Mouse (Mus musculus) kidney, adult 9 months (tissue): ENCODE data around the gene Csrnp2.

Experiments used
- DNase-seq: peaks from one replicate; pipeline ENCODE4 v3.0.0; 2022

Csrnp2 gene

DNA sequence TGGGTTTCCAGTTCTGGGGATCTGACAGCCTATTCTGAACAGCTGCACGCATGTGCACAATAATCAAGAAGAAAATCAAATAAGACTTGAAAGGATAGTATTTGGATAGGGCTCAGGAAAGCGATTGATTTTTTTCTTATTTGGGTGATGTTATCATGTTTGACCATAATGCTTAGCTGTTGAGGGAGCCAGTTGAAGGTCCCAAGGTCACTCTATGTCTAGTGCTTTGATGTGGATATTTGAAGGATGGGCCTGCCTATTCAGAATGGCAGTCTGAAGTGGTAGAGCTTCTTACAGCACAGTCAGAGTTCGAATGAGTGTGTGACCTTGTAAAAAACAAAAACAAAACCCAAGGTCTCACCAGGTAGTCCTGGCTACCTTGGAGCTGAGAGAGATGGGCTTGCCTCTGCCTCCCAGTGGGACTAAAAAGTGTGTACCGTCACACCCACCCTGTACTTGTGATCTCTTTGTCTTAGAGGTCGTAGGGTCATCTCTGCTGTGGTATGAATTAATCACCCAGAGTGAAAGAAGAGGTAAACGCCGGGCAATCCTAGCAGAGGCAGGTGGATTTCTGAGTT lies 21.3 kb downstream of the Csrnp2 start:
- no peak for DNase-seq

DNA sequence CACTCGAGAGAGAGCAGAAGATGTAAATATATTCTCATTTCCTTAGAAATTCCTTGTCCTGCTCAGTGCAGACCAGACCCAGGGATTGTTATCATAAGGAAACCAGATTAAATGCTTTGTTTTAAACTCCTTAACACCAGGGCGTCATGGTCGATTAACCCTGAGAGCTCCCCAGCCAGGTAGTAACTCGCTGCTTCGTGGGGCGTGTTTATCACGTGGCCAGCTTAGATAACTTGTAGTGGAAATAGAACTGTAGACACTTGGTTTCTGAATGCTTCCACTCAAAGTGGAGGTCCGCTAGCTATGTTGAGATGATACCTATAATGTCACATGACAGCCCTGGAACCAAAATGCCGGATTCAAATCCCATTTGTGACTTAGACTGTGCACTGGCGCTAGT lies 25.3 kb downstream of the Csrnp2 start:
- DNase-seq = peak; percentile 60

DNA sequence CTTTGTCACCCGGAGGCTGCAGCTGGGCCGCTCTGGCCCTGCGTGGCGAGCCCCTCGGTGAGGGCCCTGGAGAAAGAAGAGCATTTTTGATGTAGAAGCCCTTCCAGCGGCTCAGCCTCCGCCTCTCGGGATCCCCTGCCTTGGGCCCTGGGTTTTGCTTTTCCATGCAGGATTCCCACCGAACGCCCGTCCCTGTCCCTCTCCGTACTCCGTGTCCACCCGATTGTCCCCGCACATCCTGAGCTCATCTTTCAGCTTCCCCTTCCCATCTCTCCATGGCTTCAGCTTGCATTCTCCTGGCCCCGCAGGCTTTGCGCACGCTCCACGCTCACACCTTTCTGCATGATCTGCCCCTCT lies 26.1 kb downstream of the Csrnp2 start:
- DNase-seq = no peak

DNA sequence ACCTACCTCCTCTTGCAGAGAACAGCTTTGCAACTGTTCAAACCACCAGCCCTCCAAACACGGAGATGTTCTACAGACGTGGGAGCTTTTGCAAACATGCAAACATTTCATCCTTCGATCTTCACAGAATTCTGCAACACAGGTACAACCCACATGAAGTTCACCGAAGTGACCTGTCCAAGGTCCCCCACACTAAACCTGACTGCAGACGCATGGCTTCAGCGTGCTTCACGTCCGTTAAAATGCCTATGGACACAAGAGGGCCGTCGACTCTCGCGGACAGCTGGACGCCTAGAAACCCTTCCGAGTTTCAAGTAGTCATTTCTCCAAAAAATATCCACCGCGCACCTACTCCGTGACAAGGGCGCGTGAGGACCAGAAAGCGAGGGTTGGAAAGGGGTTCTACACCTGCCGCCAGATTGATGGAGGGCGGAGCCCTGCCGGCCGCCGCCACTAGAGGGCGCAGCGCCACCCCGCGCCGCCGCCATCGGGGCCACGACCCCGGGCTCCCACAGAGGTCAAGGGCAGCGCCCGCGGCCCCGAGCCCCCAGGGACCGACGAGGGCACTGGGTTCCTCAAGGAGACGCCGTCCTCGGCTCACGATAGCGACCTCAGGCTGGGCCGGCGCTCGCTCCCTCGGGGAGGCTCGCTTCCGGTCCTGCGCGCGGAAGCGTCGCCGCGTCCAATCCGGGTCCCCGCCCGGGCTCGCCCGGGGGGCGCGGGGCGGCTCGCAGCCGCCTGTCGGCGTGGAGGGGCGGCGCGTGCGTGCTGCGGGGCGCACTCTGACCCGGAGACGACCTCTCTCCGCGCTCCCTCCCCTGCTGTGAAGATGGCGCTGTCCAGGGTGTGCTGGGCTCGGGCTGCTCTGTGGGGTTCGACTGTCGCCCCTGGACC lies 26.7 kb downstream of the Csrnp2 start, which contains the start of gene Letmd1:
TSS of gene Letmd1 (plus strand) at position 729 of the 894 bp plus-strand sequence.
- DNase-seq = peak; percentile 91

DNA sequence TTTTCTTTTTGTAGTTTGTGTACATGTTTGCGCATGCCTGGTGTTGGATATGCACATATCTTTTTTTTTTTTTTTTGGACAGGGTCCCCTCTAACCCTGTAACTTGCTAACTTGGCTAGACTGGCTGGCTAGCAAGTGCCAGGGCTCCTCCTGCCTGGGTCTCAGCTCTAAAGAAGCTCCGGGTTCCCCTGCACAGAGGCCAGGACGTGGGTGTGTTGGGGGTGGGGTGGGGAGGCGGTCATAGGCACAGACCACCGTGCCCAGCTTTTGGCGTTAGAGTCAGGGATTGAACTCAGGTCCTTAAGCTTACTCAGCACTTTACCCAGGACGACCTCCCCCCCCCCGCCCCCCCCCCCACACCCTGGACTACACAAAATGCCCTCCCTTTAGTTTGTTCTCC lies 27.6 kb downstream of the Csrnp2 start:
- no peak for DNase-seq

DNA sequence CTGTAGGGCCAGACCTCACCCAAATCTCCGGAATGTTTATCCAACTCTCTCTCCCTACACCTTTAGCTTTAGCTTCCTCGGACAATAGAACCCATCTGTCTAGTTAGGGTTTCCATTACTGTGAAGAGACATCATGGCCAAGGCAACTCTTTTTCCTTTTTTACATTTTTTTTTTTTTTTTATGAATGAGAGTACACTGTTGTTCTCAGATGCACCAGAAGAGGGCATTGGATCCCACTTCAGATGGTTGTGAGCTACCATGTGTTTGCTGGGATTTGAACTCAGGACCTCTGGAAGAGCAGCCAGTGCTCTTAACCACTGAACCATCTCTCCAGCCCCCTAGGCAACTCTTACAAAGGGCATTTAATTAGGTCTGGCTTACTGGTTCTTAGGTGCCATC lies 29.9 kb downstream of the Csrnp2 start:
- DNase-seq = no peak

DNA sequence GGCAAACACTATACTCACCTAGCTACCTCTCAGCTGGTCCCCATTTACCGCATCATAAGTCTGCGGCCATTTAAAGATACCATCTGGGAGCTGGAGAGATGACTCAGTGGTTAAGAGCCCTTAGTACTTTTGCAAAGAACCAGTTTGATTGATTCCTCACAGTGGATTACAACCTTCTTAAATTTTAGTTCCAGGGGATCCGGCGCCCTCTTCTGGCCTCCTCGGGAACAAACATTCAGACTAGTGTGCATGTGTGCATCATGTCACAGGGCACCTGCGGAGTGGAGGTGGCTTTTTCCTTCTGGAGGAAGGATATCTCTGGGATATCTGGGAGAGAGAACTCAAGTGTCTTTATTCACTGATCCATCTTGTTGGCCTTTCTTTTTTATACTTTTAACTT lies 31.6 kb downstream of the Csrnp2 start:
- peak; percentile 90 for DNase-seq

DNA sequence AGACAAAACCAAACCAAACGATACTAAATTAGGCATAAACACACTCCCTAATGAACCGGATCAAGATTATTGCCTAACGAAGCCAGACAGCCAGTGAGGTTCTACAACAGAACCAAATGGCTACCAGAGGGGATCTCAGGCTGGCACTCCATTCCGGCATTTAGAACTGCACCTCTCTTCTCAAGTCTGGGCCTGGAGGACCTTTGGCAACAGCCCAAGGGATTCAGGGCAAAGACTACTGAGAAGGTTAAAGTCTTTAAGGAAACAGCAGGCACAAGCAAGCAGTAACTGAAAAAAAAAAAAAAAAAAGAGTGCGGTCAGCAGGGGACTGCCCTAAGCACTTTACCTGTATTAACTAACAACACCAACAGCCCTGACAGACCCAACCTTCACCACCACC lies 33.2 kb downstream of the Csrnp2 start:
- DNase-seq = peak; percentile 92

DNA sequence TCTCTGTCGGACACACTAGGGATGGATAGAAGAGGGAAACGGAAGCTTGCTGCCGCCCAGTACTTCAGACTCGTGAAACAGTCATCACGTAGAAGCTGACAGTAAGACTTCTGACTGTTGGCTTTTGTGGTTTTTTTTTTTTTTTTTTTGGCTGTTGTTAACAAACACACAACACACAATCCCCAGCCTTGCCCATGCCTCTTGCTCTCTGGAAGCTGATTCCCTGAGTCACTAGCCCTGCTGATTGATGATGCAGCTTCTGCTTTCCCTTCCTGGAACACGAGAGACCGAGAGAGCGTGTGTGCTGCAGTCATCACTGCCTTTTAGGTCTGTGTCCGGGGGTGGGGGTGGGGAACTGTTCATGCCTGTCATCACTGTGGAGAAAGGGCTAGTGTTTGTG lies 33.6 kb downstream of the Csrnp2 start:
- no peak for DNase-seq

DNA sequence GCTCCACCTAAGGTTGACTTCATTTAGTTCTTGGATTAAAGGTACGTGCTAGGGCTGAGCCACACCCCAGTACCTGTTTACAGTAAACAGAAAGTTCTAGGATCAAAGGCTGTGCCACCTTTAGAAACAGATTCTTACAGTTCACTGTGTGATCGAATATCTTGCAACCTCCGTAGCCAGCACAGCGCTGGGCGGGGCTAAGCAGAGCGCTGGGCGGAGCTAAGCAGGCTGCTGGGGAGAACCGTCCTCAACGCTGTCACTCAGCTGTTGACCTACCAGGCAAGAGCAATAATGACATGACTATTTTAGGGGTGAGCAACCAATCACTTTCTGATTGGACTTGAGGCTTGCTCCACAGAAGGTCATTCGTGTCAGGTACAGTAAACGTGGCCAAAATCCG lies 34.3 kb downstream of the Csrnp2 start:
- DNase-seq = peak; percentile 75

DNA sequence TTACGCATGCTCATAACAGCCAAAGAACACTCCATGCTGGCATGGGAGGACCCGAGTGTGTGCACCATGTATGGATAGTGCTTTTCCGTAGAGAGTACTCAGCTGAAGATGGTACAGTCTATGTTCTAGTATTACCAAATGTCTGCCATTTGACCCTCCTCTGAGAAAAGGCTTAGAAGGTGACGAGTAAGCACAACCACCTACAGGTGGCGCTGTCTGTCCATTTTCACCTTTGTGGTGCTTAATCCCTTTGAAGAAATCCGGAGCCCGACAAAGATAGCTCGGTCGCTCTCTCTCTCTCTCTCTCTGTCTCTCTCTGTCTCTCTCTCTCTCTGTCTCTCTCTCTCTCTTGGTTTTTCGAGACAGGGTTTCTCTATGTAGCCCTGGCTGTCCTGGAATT lies 37.2 kb downstream of the Csrnp2 start:
- DNase-seq = peak; percentile 74

DNA sequence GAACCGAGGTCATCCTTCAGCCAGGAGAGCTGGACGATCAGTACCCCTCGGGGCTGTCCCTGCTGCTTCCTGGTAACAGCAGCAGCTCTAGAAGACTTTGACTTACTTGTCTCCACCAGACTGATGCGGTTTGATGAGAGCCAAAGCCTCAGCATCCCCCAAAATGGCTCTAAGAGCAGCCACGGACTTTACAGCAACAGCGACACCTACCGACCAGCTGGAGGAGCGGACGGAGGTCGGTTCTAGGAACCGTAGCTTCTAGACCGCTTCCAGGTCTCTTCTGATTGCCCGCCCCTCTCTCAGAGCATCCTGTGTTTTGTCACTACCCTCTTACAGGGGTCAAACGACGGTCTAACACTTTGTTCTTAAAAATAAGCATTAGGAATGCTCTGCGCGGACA lies 37.9 kb downstream of the Csrnp2 start:
- peak; percentile 70 for DNase-seq

DNA sequence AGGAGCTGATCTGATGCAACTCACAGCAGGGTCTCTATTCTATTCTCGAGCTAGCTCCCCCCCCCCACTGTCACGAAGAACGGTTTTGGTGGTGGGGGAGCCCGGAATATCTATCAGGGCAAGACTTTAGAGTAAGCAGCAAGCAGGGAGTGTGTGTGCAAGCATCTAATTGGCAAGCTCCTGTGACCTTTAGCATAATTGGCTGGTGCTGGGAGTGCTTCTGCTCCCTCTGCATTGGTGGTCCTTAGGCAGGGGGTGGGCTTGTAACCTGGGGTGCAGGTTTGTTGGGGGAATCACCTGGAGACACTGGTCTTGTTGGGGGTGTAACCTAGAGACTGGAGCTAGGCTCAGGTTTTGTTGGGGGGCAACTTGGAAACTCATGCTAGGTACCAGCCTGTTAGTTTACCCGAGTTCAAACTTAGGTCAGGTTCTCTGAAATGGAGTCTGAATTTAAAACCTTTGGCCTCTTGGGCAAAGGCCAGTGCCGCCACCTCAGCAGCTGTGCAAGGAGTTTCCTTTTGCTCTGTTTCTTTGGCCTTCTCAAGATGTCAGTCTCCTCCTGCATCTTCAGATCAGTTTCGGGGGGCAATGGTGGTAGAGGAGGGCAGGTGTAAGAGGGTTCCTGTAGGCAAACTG lies 38.8 kb downstream of the Csrnp2 start:
- peak; percentile 94 for DNase-seq

DNA sequence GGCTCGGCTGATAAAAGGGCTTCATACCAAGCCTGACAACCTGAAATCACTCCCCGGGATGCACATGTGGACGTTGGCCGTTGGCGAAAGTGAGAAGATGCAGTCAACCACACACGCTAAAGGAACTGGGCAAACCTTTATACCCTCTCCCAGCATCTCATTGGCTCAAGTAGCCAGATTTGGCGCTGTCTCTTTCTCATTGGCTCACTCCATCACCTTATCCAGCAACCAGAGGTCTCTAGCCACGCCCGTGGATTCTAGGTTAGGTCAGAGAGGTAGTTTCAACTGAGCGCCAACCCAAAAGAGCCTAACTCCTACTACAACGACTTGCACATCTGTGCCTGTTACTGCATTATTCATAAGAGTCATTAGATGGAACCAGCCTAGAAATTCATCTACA lies 42.8 kb downstream of the Csrnp2 start:
- no peak for DNase-seq

DNA sequence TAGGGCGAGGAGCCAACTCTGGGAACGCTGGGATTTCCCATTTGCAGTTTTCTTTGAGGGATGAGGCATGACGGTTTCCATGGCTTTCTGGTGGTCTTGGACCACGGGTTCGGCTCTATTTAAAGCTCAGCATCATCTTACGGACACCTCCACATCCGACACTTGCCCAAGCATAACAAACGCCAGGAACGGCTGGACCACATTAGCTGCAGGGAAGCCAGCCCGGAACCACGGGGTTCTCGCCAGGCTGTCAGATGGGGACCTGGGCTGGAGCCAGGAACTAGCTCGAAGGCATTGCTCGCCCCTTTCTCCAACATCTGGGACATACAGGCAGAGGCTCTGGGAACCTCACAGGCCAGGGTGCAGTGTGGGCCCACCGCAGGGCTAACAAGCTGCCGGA lies 44.0 kb downstream of the Csrnp2 start:
- DNase-seq = no peak

DNA sequence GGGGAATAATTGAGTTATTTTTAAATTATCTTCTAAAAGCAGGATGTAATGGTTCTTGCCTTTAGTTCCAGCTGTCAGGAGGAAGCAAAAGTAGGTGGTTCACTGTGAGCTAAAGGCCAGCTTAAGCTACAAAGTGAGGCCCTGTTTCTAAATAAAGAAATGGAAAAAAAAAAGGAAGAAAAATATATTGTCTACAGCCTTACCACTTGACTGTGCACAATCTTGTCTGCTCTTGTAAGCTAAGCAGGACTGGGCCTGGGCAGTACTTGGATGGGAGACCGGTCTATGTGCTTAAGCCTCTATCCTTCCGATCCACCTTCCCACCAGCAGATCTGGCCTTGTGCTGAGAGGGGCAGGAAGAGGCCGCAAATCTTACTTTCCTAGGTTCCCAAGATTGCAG lies 45.8 kb downstream of the Csrnp2 start:
- DNase-seq = no peak

DNA sequence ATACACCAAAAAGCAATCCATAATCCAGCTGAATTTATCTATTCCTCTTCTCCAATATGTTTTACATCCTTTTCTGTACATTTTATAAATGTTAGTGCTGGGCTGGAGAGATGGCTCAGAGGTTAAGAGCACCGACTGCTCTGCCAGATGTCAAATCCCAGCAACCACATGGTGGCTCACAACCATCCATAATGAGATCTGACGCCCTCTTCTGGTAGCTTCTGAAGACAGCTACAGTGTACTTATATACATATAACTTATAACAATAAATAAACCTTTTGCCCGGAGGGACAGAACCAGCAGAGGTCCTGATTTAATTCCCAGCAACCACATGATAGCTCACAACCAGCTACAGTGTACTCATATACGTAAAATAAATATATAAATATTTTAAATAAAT lies 46.7 kb downstream of the Csrnp2 start:
- DNase-seq = no peak

DNA sequence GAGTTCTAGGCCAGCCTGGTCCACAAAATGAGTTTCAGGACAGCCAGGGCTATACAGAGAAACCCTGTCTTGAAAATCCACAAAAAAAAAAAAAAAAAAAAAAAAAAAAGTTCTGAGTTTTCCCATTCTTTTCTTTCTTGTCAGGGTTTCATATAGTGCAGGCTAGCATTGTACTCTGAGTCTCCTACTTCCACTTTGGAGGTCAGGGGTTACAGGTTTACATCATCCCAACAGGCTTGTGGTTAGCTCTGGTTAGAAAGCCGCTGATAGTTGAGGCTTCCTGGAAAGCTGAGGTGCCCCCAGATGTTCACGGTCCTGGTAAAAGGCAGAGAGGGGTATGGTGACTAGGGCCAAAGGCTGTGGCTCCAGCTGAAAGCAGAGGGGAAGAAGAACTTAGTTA lies 48.4 kb downstream of the Csrnp2 start:
- no peak for DNase-seq

DNA sequence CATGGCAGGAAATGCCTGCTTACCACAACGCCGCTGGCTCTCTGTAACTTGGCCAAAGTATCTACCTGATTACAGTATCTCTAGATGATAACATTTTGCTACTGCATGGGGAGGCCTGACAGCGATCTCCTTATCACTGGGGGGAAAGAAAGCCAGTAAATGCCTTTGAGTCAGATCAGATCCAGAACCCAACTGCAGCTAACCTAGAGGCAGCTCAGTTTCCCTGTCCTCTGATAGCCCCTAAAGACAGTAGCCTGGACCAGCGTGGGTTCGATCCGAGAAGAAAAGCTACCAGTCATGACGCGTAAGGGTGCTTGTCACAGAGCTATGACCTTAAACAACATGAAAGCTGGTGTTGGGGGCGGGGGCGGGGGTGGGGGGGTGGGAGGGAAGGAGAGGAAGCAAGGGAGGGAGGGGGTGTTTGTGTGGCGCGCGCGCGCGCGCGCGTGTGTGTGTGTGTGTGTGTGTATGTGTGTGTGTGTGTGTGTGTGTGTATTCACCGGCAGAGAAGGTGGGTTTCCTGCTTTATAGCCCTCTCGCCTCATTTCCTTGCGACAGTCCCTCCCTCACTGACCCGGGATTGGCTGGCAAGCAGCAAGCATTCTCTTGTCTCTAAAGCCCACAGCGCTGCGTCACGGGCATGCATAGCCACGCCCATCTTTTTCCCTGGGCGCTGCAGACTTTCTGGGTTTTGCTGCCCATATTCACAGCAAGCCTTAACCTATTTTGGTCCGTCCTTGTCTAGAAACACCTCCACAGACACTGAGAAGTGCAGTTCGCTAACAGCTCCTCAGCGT lies 52.0 kb downstream of the Csrnp2 start:
- peak; percentile 89 for DNase-seq

DNA sequence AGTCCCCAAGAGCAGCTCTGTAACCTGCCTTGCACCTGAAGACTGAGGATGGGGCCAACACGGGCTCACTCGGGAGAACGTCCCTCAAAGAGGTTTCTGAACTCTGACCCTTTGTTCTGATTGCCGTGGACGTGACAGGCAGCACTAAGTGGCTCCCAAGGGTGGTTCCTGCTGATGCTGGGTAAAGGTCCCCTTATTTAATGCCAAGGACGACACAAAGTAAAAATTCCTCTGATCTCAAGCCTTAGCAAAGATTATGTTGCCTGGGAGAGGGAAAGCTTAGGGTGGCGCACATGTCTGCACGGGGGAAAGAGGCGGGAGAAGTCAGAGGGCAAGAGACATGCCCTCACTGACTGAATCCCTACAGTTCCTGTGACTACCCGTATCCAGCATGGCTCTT lies 58.8 kb downstream of the Csrnp2 start:
- no peak for DNase-seq

DNA sequence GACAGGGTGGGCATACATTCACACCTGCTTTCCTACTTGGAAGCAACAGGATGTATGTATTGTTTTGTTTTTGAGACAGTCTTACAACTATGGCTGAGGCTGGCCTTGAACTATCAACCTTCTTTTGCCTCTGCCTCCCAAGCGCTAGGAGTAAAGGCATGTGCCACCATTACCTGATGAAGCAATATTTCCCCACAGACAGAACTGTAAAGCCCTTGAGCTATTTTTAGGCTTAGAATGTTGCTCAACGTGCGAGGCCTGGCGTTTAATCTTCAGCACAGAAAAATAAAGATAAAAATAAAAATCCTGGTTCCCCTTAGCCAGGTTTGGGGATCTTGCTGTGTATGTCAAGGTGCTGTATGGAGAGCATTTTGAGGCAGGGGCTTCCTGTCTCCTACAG lies 59.2 kb downstream of the Csrnp2 start:
- no peak for DNase-seq

DNA sequence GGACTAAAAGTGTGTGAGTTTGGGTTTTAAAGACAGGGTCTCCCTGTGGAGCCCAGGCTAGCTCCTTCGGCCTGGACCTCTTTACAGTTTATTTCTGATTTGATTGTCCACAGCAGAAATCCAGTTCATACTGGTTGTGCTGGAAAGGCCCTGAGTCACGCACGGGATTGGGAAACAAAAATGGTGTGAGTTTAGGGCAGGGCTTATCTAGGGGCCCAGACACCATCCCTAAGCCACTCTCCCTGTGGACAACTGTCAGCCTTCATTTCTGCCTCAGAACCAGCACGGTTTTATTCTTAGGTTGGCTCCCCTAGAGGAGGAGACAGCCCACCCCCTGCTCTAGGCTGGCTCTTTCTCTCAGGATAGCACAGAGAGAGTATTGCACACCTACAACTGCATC lies 62.1 kb downstream of the Csrnp2 start:
- DNase-seq = no peak

DNA sequence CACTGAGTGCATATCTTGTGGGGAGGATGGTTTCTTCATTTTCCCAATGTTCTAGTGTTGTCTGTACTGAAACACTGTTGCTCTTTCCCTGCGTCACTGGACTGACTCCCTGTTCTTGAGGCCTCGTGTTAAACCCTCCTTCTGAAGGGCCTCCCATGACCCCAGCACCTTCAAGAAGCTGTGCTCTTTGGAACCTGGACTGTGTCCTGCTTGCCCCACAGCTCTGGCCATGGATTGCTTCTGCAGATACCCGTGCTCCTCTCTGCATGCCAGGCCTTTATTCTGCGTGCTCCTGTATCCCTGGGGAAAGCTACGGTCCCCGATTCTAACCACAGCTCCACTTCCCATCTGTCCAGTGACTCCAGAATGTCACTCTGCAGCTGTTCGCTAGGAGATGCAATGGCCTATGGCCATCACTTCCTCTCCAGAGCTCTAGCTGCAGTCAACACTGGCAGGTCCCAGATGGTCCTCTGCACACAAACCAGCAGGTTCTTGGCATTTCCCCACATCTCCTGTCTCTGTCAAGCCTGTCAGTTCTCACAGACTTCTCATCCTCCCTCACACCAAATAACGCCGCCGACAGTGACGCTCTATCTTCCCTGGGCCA lies 65.2 kb downstream of the Csrnp2 start:
- peak; percentile 72 for DNase-seq
